Mouse (Mus musculus): ENCODE results near the gene Astn1.

- no peak for TF ChIP-seq HCFC1 (IDR thresholded peaks at IDR 0.05; ENCODE audit: low read depth, low read length)
- no peak for TF ChIP-seq CTCF (conservative IDR thresholded peaks at IDR 0.05 in 1 of 2, IDR thresholded peaks at IDR 0.05 in 1 of 2; ENCODE audit: low read depth in 2 of 2, low read length in 2 of 2)
- no peak for TF ChIP-seq EP300 (IDR thresholded peaks at IDR 0.05; ENCODE audit: low read length)
- no peak for TF ChIP-seq ZC3H11A (IDR thresholded peaks at IDR 0.05; ENCODE audit: low read depth, low read length)
Observed at GRCm38 (mm10) chr1:158421451-158421850, 59.4 kb downstream of the Astn1 start.

Measured in CH12.LX (cell line).